ENCODE assay signal across 9 mouse cellular contexts in the genomic region with DNA sequence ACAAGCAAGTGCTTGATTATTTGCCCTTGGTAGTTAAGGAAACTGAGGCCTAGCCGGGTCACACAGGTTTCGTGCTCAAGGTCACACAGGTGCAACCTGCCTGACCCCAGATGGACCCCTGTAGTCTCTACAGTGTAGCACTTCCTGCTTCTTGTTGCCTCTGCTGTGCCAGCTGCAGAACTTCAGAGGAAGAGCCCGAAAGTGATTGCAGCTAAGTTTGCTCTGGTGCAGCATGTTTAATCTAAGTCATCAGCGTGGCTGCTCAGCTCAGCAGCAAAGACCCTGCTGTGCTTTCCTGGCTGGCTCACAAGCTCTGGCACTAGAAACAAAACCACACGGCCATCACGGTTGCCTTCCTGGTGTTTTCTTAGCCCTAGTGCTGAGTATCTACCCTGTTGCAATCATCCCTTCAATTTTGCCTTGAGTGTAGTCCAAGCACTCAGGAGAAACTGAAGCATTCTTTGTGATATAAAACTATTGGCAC.
DNase-seq lines count a peak whose midpoint lies in the region; TF ChIP-seq lines count a peak whose summit lies in the region.
"Had no signal": no experiment of that assay in that cellular context is flagged by ENCODE, and none has a peak within 500 bp of the region (broad histone marks: within the 10 kb centered on the region; RNA-seq: fewer than 3 reads in every experiment).

No protein-coding gene starts in this region.

- DNase-seq in heart, adult 11 months: peak; percentile 91
- DNase-seq in heart, postnatal 14 days: no peak
- DNase-seq in A20 (ENCODE audit: low read depth, low spot score): peak; percentile 81
- DNase-seq in ovary, postnatal 10 days (ENCODE audit: low spot score): no peak
- DNase-seq in embryo, embryonic 9.5 days (ENCODE audit: extremely low spot score): no peak
- DNase-seq in adrenal gland, adult 8-10 months: no peak

- TF ChIP-seq CTCF in embryonic fibroblast, embryonic 13.5 days (IDR thresholded peaks at IDR 0.05; ENCODE audit: borderline replicate concordance, insufficient read depth, low read length): no peak

- no peak for TF ChIP-seq POLR2A in embryonic fibroblast, embryonic 13.5 days (IDR thresholded peaks at IDR 0.05; ENCODE audit: low read depth, low read length)

- no peaks in the 10 kb centered on the region for H3K36me3 ChIP-seq in macrophage (ENCODE audit: inconsistent target)
- H3K36me3 ChIP-seq: hindbrain, embryonic 15.5 days had no signal

- H3K4me3 ChIP-seq in embryonic fibroblast, embryonic 13.5 days (ENCODE audit: insufficient read depth, low read length): 0 out of 2 replicates have a peak overlapping the region, but pooled peaks have one; percentile 11
- no peak overlapping the region for H3K4me3 ChIP-seq in macrophage (ENCODE audit: inconsistent target)
- H3K4me3 ChIP-seq: hindbrain, embryonic 15.5 days had no signal

- H3K79me2 ChIP-seq in macrophage (ENCODE audit: inconsistent target): peaks cover 83% of the 10 kb centered on the region

- H3K27ac ChIP-seq in embryonic fibroblast, embryonic 13.5 days (ENCODE audit: insufficient read depth, low read length): no peak overlapping the region
- H3K27ac ChIP-seq in macrophage: peak overlapping the region; percentile 86
- H3K27ac ChIP-seq: hindbrain, embryonic 15.5 days had no signal

- WGBS in macrophage (ENCODE audit: missing documents): 13% methylated on average over 6 of the region's 6 CpGs

- intact Hi-C loops in heart, postnatal 14 days (cut with DNase I): no loop called here

- peaks cover 31% of the 10 kb centered on the region for H3K4me1 ChIP-seq in embryonic fibroblast, embryonic 13.5 days (ENCODE audit: control insufficient read depth, insufficient read depth, low read length)

Comparison
In these comparisons a context has a peak if more than half of its experiments do, and no peak if none do; other contexts are left out.
1. DNase-seq: peak in heart, adult 11 months (single experiment) and A20 (single experiment); none in heart, postnatal 14 days (0 of 2), ovary, postnatal 10 days (single experiment), embryo, embryonic 9.5 days (single experiment) and adrenal gland, adult 8-10 months (single experiment).